ENCODE assay signal across 10 mouse cellular contexts in genomic region chr10:25415188-25415717, GRCm38 (mm10). TPM values are rescaled to one million over a fixed set of nuclear protein-coding genes. Genes with fewer than 3 reads are reported as not detected.
DNase-seq lines count a peak whose midpoint lies in the region; TF ChIP-seq lines count a peak whose summit lies in the region.
"Had no signal": no experiment of that assay in that cellular context is flagged by ENCODE, and none has a peak within 500 bp of the region (broad histone marks: within the 10 kb centered on the region; RNA-seq: fewer than 3 reads in every experiment).

No protein-coding gene starts in this region.

- no peak for TF ChIP-seq POLR2A in brain, embryonic 14.5 days (IDR thresholded peaks at IDR 0.05; ENCODE audit: borderline replicate concordance, extremely low read depth, insufficient read depth, insufficient read length, poor library complexity, severe bottlenecking)
- TF ChIP-seq POLR2A in cerebellum, adult 2 months (IDR thresholded peaks at IDR 0.05; ENCODE audit: borderline replicate concordance, insufficient read depth, low read length): no peak

- DNase-seq in adrenal gland, postnatal 14 days: peak; percentile 65
- DNase-seq in adrenal gland, adult 18-20 months (ENCODE audit: low spot score in 2 of 2): no peak
- peak; percentile 56 for DNase-seq in 416B (ENCODE audit: low read depth)
- DNase-seq in brain, embryonic 14.5 days (ENCODE audit: low read depth): no peak
- peak; percentile 67 for DNase-seq in lung, postnatal 36 days
- no peak for DNase-seq in frontal cortex, adult 2 months (ENCODE audit: extremely low spot score in 1 of 2, low spot score in 1 of 2)
- DNase-seq in cerebellum, adult 2 months: no peak
- DNase-seq in layer of hippocampus, adult 8-10 months (ENCODE audit: low spot score in 2 of 2): no peak
- DNase-seq: cerebellum, postnatal 36 days had no signal

- TF ChIP-seq CTCF in brain, embryonic 14.5 days (IDR thresholded peaks at IDR 0.05; ENCODE audit: borderline replicate concordance, extremely low read depth, insufficient read depth, insufficient read length): peak; percentile 12; the same call in 1 of the 2 replicates
- TF ChIP-seq CTCF in cerebellum, adult 2 months (IDR thresholded peaks at IDR 0.05; ENCODE audit: borderline replicate concordance, insufficient read depth, low read depth, low read length): no peak

- WGBS in cerebellum, adult 2 months: 87% methylated on average over 7 of the region's 7 CpGs

- H3K27ac ChIP-seq in cerebellum, adult 2 months (ENCODE audit: insufficient read depth, low read length): no peak overlapping the region
- H3K27ac ChIP-seq: midbrain, embryonic 15.5 days had no signal

- no peak overlapping the region for H3K4me3 ChIP-seq in cerebellum, adult 2 months (replicated peaks; ENCODE audit: insufficient read depth, low read depth, low read length)
- H3K4me3 ChIP-seq: midbrain, embryonic 15.5 days had no signal

- H3K4me1 ChIP-seq in cerebellum, adult 2 months (ENCODE audit: control insufficient read depth, insufficient read depth, low read length): no peaks in the 10 kb centered on the region
- H3K4me1 ChIP-seq: midbrain, embryonic 15.5 days had no signal

- no peaks in the 10 kb centered on the region for H3K27me3 ChIP-seq in cerebellum, adult 2 months (ENCODE audit: control insufficient read depth, insufficient read depth, low read length)
- H3K27me3 ChIP-seq: midbrain, embryonic 15.5 days had no signal

RNA-seq across cellular contexts. Expression of gene Epb41l2, which starts 55.7 kb away (rescaled TPM):
- total RNA-seq in adrenal gland, postnatal 14 days (2021): 94.9 and 106 TPM in 2 replicates
- 10 to 100 TPM; 49.6 to 94.7 TPM for total RNA-seq in adrenal gland, adult 18-20 months (2021)
- 36.2 and 63.4 TPM in 2 replicates for polyA plus RNA-seq in brain, embryonic 14.5 days (2012; rRNA removed)
- polyA plus RNA-seq in frontal cortex, adult 2 months (2012; rRNA removed): 99.9 and 108 TPM in 2 replicates
- polyA plus RNA-seq in cerebellum, adult 2 months (2012; rRNA removed): 42.3 and 46.5 TPM in 2 replicates
- 100 to 1,000 TPM in 2 of 4 experiments, 10 to 100 TPM in 2; 75.9 to 120 (median 95.5) TPM for total RNA-seq in layer of hippocampus, adult 8-10 months (2022)

Comparison
In these comparisons a context has a peak if more than half of its experiments do, and no peak if none do; other contexts are left out.
1. DNase-seq: peak in adrenal gland, postnatal 14 days (single experiment), 416B (single experiment) and lung, postnatal 36 days (single experiment); none in adrenal gland, adult 18-20 months (0 of 2), brain, embryonic 14.5 days (single experiment), frontal cortex, adult 2 months (0 of 2), cerebellum, adult 2 months (0 of 2) and layer of hippocampus, adult 8-10 months (0 of 2).